Mouse (Mus musculus): ENCODE measurements around the gene Wdr78. TPM values are rescaled to one million over a fixed set of nuclear protein-coding genes. Genes with fewer than 3 reads are reported as not detected.

The Wdr78 gene
- total and polyA plus RNA-seq, 2 experiments from 2014 or later = 2.9 to 10.0 TPM

- 64% methylated on average over 2 of the region's 2 CpGs for WGBS
- H3K27me3 ChIP-seq (ENCODE audit: insufficient read depth, low read length) = no peaks in the 10 kb centered on the region
- no peak overlapping the region for H3K9ac ChIP-seq
- ATAC-seq (no peak), DNase-seq (no peak)
- H3K9me3 ChIP-seq (ENCODE audit: low read length) = no peaks in the 10 kb centered on the region
- H3K27ac ChIP-seq (ENCODE audit: low read depth, low read length) = no peak overlapping the region
- no peak for TF ChIP-seq CTCF (IDR thresholded peaks at IDR 0.05; ENCODE audit: low read depth)
- H3K4me3 ChIP-seq (ENCODE audit: low read depth, low read length) = no peak overlapping the region
- H3K4me2 ChIP-seq (ENCODE audit: low read depth) = no peak overlapping the region
- no peaks in the 10 kb centered on the region for H3K36me3 ChIP-seq (ENCODE audit: insufficient read depth)
- 0 out of 2 replicates have a peak, but pooled peaks cover 3% of the 10 kb centered on the region for H3K4me1 ChIP-seq (ENCODE audit: insufficient read depth)
Measured at GRCm38 (mm10) chr4:103123086-103123485, 8.7 kb upstream of the Wdr78 start.

GRCm38 (mm10) chr4:103120874-103121389 lies 6.6 kb upstream of the Wdr78 start:
- no peak for ATAC-seq
- no peaks in the 10 kb centered on the region for H3K27me3 ChIP-seq (ENCODE audit: insufficient read depth, low read length)
- H3K9me3 ChIP-seq (ENCODE audit: low read length) = no peaks in the 10 kb centered on the region
- WGBS = 83% methylated on average over 9 of the region's 9 CpGs
- TF ChIP-seq CTCF (IDR thresholded peaks at IDR 0.05; ENCODE audit: low read depth) = no peak
- no peak overlapping the region for H3K9ac ChIP-seq
- H3K4me1 ChIP-seq (ENCODE audit: insufficient read depth) = peaks cover 3% of the 10 kb centered on the region; the same call in 1 of the 2 replicates
- H3K27ac ChIP-seq (ENCODE audit: low read depth, low read length) = no peak overlapping the region
- H3K4me2 ChIP-seq (ENCODE audit: low read depth) = no peak overlapping the region
- DNase-seq = no peak
- no peak overlapping the region for H3K4me3 ChIP-seq (ENCODE audit: low read depth, low read length)
- no peaks in the 10 kb centered on the region for H3K36me3 ChIP-seq (ENCODE audit: insufficient read depth)

- Histone ChIP-seq H3K27me3 (ENCODE audit: insufficient read depth, low read length) (no peaks in the 10 kb centered on the region), H3K36me3 (ENCODE audit: insufficient read depth) (no peaks in the 10 kb centered on the region), H3K4me3 (ENCODE audit: low read depth, low read length) (peak overlapping the region; percentile 84), H3K4me2 (ENCODE audit: low read depth) (peak overlapping the region; percentile 89), H3K9ac (no peak overlapping the region), H3K9me3 (ENCODE audit: low read length) (no peaks in the 10 kb centered on the region), H3K4me1 (ENCODE audit: insufficient read depth) (peaks cover 9% of the 10 kb centered on the region), H3K27ac (ENCODE audit: low read depth, low read length) (no peak overlapping the region)
- no peak for TF ChIP-seq CTCF (IDR thresholded peaks at IDR 0.05; ENCODE audit: low read depth)
- WGBS = 42% methylated on average over 3 of the region's 3 CpGs
- no peak for DNase-seq
- no peak for ATAC-seq
Measured at GRCm38 (mm10) chr4:103120395-103120794, 6.0 kb upstream of the Wdr78 start.

GRCm38 (mm10) chr4:103120028-103120384 lies 5.7 kb upstream of the Wdr78 start:
- no peaks in the 10 kb centered on the region for H3K27me3 ChIP-seq (ENCODE audit: insufficient read depth, low read length)
- 20% methylated on average over 4 of the region's 4 CpGs for WGBS
- peaks cover 13% of the 10 kb centered on the region for H3K4me1 ChIP-seq (ENCODE audit: insufficient read depth)
- H3K4me2 ChIP-seq (ENCODE audit: low read depth) = peak overlapping the region; percentile 89
- no peaks in the 10 kb centered on the region for H3K36me3 ChIP-seq (ENCODE audit: insufficient read depth)
- ATAC-seq (no peak), DNase-seq (no peak)
- no peak overlapping the region for H3K27ac ChIP-seq (ENCODE audit: low read depth, low read length)
- no peaks in the 10 kb centered on the region for H3K9me3 ChIP-seq (ENCODE audit: low read length)
- peak overlapping the region; percentile 84 for H3K4me3 ChIP-seq (ENCODE audit: low read depth, low read length)
- H3K9ac ChIP-seq = peak overlapping the region; percentile 72
- no peak for TF ChIP-seq CTCF (IDR thresholded peaks at IDR 0.05; ENCODE audit: low read depth)

GRCm38 (mm10) chr4:103119229-103120027 lies 5.1 kb upstream of the Wdr78 start:
- DNase-seq (peak; percentile 81), ATAC-seq (peak; percentile 47)
- no peak; the same call in 1 of the 2 replicates for TF ChIP-seq CTCF (IDR thresholded peaks at IDR 0.05; ENCODE audit: low read depth)
- no peaks in the 10 kb centered on the region for H3K9me3 ChIP-seq (ENCODE audit: low read length)
- no peaks in the 10 kb centered on the region for H3K36me3 ChIP-seq (ENCODE audit: insufficient read depth)
- WGBS = under 1% methylated on average over 104 of the region's 111 CpGs
- H3K4me3 ChIP-seq (ENCODE audit: low read depth, low read length) = peak overlapping the region; percentile 84
- no peaks in the 10 kb centered on the region for H3K27me3 ChIP-seq (ENCODE audit: insufficient read depth, low read length)
- H3K4me2 ChIP-seq (ENCODE audit: low read depth) = peak overlapping the region; percentile 89
- peak overlapping the region; percentile 79 for H3K27ac ChIP-seq (ENCODE audit: low read depth, low read length)
- H3K9ac ChIP-seq = peak overlapping the region; percentile 72
- peaks cover 13% of the 10 kb centered on the region for H3K4me1 ChIP-seq (ENCODE audit: insufficient read depth)

- Histone ChIP-seq H3K9ac (peak overlapping the region; percentile 72), H3K27ac (ENCODE audit: low read depth, low read length) (no peak overlapping the region; the same call in 1 of the 2 replicates), H3K27me3 (ENCODE audit: insufficient read depth, low read length) (no peaks in the 10 kb centered on the region), H3K9me3 (ENCODE audit: low read length) (no peaks in the 10 kb centered on the region), H3K4me2 (ENCODE audit: low read depth) (peak overlapping the region; percentile 89), H3K36me3 (ENCODE audit: insufficient read depth) (no peaks in the 10 kb centered on the region), H3K4me1 (ENCODE audit: insufficient read depth) (peaks cover 13% of the 10 kb centered on the region), H3K4me3 (ENCODE audit: low read depth, low read length) (peak overlapping the region; percentile 84)
- no peak for TF ChIP-seq CTCF (IDR thresholded peaks at IDR 0.05; ENCODE audit: low read depth)
- DNase-seq (no peak), ATAC-seq (no peak)
- 1% methylated on average over 15 of the region's 15 CpGs for WGBS
Measured at GRCm38 (mm10) chr4:103118888-103119228, 4.5 kb upstream of the Wdr78 start.

GRCm38 (mm10) chr4:103113402-103113801 lies 953 bp downstream of the Wdr78 start:
- DNase-seq (peak; percentile 3), ATAC-seq (no peak)
- peaks cover 19% of the 10 kb centered on the region for H3K4me1 ChIP-seq (ENCODE audit: insufficient read depth)
- no peak for TF ChIP-seq CTCF (IDR thresholded peaks at IDR 0.05; ENCODE audit: low read depth)
- no peaks in the 10 kb centered on the region for H3K36me3 ChIP-seq (ENCODE audit: insufficient read depth)
- 7% methylated on average over 11 of the region's 11 CpGs for WGBS
- H3K27ac ChIP-seq (ENCODE audit: low read depth, low read length) = peak overlapping the region; percentile 97
- no peaks in the 10 kb centered on the region for H3K9me3 ChIP-seq (ENCODE audit: low read length)
- no peaks in the 10 kb centered on the region for H3K27me3 ChIP-seq (ENCODE audit: insufficient read depth, low read length)
- peak overlapping the region; percentile 69 for H3K9ac ChIP-seq
- peak overlapping the region; percentile 68 for H3K4me3 ChIP-seq (ENCODE audit: low read depth, low read length)
- H3K4me2 ChIP-seq (ENCODE audit: low read depth) = peak overlapping the region; percentile 68

Data from forebrain, postnatal 0 days (tissue).